Mouse (Mus musculus) mesoderm, embryonic 11.5 days (tissue): ENCODE data around the gene Orc1.

ENCODE experiments used
- DNase-seq: peaks from one replicate; pipeline ENCODE4 v3.0.0-alpha.2; 2012; ENCODE audit warnings: low read depth, low spot score

Gene Orc1

DNA sequence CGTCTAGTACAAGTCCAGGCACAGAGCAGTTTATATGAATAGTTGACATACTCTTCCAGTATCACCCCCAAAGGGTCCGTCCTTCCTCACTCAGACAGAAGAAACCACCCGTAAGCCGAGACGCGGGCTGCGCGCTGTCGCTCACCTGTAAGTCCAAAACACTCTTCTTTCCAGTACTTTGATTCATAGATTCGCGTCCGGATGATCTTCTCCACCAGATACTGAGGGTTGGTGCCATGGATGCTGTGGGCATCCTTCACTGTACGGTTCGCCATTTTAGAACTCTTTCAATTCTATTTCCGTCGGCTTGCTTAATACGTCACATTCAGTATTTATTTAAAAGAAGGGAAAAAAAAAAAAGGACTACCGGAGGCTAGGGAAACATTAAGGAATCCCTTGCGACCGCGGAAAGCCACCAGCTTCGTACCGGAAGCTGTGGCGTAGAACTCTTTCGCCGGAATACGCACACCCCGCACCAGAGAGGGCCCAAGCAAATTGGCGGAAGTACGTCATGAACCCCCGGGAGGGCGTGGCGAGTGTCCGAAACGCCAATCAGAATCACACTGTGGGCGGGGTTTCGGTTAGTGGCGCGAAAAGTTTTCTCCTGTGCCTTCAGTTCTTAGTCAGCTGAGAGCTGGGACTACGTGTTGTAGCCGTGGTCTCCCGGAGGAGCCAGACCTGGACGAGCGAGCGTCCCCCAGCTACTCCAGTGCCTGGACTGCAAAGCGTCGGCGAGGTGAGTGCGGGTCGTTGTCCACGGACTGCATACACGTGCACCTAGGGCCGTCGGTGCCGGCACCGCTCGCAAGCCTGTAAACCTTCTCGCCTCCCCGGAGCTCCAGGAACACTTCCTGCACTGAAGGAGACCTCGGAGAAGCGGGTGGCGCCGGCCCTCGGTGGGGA lies at the start of gene Orc1, which contains the start of gene Prpf38a:
TSS of gene Orc1 (plus strand) at position 584 of the 903 bp plus-strand sequence.
TSS of gene Prpf38a (minus strand) at position 497 of the 903 bp plus-strand sequence.
- DNase-seq: peak; percentile 98

DNA sequence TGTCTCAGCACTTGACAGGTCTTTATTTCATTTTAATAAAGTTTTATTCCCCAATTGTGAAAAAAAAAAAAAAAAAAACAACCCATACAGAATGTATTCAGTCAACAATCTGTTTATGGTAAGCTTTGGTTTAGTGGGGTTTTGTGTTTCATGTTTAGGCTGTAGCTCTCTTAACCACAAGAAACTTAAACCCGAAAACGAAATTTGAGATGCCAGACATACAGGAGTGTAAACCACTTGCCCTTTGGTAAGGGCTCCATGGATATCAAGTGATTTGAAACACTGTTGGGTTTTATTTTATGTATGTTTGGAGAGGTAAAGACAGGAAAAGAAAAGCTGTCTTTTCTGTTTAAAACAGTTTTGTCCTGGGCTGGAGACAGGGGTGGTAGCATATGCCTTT lies 39.5 kb upstream of the Orc1 start:
- DNase-seq: no peak

DNA sequence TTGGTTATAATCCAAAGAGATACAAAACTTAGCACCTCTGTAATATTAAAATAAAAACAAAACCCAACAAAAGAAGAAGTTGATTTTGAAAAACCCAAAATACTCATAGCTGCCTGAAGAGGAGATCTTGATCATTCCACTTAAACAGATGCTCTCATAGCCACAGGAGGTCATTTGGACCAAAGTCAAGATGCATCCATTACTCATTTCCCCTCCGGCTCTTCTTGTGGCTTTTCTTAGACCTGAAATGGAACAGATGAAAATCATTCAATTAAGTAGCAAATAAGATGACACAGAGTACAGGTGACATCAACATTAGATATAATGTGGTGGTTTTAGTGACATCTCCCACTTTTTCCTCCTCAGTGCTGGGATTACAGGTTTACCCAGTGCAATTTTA lies 14.2 kb upstream of the Orc1 start:
- DNase-seq: no peak

DNA sequence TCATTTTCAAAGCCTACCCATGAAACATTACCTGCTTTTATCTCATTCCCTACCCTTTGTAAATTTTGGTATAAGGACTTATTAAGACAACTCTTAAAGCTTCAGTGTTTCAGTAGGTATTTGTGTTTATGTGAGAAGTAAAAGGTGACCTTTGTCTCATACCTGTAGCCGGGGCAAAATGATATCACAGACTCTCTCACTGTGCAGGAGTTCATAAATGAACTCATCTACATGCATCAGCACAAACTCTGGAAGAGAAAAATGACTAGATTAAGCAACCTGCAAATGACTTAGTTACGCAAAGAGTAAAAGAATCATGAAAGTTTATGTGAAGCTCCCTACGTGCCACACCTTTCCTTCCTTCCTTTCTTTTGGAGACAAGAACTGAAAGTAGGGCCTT lies 6.6 kb upstream of the Orc1 start:
- no peak for DNase-seq

DNA sequence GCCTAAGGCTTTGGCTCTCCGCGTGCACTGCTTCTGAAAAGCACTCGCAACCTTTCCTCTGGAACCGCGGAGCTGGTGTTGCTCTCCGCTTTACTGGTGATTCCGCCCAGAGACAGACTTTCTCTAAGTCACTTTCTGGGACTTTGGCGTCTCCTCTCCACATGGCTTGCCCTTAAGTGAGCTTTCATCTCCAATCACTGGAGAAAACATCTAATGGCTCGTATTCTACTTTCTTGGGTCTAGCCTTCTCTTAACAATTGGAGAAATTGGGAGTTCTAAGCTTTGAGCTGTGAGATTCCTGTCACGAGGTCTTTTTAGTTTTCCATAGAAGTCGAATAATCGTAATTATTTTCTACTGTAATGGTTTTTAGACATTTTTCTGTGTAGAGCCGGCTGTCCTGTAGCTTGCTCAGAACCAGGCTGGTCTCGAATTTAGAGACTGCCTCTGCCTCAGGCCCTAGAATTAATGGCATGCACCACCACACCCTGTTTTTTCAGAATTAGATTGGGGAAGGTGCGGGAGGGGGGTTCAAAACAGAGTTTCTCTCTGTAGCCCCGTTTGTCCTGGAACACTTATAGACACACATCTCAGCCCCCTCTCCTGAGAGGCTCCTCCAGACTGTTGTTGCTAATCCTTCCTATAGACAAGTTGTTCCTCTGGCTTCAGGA lies 654 bp downstream of the Orc1 start:
- DNase-seq: no peak

DNA sequence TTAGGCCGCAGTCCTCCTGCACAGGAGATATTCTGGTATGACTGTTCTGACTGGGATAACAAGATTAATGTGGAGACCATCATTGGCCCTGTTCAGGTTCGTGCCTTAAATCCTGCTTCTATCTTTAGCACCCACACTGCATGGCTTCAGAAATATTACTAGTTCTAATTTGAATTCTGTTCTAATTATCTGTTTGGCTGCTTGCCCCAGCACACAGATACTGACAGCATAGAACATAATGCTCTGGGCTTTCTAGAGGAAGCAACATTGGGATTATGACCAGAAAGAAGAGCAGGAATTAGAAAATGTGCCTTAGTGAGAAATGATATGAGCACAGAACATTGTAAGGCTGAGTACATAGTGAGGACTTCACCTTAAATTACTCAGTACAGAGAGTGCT lies 14.2 kb downstream of the Orc1 start:
- DNase-seq: no peak

DNA sequence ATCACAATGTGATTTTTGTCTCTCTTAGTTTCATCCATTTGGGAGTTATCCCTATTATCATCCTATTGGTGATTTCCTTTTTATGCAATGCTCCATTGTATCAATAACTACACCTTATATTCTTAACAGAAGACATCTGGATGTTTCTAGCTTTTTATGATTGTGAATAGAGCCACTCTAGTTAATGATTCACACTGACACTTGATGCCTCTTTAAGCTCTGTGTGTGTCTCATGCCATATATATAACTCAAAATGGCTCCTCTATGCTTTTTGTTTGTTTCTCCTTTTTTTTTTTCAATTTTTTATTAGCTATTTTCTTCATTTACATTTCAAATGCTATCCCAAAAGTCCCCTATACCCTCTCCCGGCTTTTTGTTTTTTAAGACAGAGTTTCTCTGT lies 16.6 kb downstream of the Orc1 start:
- no peak for DNase-seq

DNA sequence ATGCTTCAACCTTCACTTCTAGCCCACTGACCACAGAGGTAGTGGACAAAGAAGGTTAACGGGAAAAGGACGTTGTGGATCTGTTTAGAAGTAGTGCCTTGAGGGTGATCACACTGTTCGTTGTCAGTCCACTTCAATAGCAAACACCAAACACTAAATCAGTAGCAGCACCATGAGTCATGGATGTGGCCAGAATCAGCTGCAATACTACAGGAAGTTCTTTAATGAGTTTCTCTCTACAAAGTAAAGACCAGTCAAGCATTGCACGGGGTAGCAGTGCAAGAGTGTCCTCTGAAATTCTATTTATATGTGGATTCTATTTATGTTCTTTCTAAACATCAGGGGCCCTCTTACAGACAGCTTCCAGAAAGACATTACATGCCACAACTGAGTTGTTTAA lies 19.1 kb downstream of the Orc1 start:
- no peak for DNase-seq

DNA sequence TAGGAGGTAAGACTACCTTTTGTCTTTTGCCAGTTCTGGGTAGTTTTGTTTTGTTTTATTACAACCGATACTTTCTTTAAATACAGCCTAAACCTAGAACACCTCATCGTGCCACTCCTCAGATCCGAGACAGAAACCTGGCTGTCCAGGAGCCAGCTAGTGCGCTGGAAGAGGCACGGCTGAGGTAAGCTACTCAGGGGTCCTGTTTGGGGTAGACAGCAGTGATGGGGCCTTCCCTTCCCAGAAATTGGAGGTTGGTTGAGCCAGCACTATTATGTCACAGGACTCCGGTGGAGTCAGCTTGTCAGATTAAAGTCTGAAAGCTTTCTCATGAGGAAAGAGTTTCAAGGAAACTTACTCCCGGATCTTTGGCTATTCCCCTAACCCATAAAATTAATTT lies 22.6 kb downstream of the Orc1 start:
- DNase-seq: no peak

DNA sequence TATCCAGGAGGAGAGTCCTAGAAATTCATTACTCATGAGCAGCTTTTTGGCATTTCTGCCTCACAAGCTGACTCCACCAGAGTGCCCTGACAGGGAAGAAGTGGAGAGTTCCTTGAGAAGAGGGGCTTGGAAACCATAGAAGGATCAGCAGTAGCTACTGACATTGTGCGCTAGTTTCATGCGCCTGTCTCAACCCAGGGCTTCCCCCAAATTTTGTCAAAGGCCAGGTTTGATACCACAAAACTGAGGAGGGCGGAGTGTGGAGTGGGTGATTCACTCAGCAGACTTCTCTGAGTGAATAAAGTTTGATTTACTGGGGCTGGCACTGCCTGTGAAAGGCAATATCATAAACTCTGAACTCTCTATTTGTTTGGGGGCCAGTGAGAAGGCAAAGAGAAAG lies 29.4 kb downstream of the Orc1 start:
- no peak for DNase-seq

DNA sequence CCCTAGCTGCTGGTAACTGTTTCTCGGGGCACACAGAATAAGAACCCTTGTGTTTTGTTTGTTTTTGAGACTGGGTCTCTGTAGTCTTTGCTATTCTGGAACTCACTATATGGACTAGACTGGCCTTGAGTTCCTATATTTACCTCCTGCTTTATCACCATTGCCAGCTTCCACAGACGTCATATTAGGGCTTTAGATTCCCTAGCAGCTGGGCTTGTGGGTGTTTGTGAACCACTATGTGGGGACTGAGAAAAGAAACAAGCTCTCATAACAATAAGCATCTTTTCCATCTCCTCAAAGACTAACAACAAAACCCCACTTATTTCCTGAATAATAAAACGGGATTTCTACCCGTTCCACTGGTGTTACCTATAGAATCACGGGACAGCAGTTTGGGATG lies 31.7 kb downstream of the Orc1 start:
- DNase-seq: no peak

DNA sequence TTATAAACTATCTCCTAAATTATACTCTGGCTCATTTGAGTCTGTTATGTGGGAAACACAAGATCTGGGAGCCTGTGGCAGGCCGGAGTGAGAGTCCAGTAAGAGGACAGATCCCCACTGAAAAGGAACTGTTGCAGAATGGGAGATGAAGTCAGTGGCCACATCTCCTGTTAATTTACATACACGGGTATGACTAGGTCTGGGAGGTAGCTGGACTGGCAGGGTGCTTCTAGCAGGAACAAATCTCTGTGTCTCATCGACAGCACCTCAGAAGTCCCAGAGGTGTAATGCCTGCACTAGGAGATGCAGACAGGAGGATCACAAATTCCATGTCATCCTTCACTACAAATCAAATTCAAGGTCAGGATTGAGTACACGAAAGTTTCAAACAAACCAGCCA lies 39.4 kb downstream of the Orc1 start:
- DNase-seq: no peak

DNA sequence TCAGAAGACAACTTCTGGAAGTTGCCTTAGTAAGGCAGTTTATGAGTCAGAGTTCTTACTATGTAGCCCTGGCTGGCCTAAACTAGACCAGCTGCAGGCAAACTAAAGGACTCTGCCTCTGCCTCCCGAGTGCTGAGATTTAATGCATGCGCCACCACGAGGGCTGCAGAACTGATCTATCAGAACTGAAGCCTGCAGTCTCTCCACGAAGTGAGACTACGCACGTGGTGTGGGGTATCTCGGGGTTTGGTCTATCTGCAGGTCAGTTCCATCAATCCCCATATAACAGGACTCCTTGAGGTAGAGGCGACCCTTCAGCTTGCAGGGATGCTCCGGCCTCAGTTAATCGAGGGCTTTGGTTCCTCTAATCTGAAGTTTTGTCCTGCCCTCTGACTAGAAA lies 39.9 kb downstream of the Orc1 start:
- no peak for DNase-seq

DNA sequence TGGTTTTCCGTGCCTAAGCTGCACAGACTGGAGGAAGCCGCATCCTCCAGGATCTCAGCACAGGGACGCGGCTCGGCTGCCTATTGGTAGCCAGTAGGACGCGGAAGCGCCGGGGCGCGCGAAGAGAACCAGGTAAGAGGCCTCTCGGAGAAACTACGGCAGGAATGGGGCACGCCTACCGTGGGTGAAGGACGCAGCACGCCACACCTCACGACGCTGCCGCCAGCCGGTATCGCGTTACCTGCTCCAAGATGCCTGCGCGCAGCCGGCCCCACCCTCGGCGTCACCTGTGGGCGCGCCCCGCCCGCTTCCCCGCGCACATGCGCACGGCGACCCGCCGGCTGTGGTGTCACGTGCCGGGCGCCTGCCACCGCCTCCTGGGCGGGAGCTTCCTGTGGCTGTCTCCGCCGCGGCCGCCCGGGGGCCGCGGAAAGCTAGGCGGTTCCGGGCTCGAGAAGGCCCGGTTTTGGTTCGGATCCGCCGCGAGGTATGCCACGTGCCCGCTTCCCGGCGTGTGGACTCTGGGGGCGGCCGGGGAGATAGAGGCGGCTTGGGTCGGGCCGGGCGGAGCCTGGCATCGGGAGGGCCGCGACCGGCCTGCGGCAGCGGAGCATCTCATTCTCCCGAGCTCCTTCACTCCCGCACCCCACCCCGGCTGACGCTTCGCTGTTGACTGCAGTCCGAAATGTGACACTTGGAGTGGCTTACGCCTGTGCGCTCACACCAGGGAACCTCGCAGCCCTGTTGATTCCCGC lies 40.5 kb downstream of the Orc1 start, which contains the start of gene Cc2d1b:
TSS of gene Cc2d1b (plus strand) at position 354 of the 755 bp plus-strand sequence.
- DNase-seq: peak; percentile 92

DNA sequence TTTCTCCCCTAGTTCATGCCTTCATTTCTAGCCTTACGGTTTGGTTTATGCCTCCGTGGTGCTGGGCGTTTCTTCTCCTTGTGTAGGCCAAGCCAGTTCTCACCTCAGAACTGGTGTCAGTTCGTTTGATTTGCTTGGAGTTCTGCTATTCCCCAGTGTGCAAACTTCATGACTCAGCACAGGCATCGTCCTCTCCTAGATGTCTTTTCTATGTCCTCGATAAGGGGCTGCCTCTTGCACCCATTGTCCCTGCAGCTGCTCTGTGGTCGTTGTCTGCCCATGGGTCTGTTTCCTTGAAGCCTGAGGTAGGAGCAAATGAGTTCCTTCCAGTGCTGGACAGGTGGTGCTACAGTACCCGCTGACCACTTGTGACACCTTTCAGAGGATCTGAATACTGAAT lies 41.3 kb downstream of the Orc1 start:
- no peak for DNase-seq

DNA sequence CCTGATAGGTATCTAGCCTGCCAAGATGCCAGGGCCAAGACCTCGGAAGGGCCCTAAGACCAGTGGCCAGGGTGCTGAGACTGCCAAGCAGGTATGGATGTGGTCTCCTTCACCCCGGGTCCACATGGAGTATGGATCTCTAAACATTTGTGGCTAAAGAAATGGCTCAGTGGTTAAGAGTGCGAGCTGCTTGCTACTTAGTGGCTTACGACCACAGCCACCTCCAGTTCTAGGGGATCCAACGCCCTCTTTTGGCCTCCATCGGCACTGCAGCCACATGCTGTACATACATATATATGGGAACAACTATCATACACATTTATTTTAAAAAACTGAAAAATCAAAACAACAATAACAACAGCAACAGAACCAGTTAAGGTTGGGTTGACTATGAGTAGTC lies 42.3 kb downstream of the Orc1 start:
- no peak for DNase-seq

DNA sequence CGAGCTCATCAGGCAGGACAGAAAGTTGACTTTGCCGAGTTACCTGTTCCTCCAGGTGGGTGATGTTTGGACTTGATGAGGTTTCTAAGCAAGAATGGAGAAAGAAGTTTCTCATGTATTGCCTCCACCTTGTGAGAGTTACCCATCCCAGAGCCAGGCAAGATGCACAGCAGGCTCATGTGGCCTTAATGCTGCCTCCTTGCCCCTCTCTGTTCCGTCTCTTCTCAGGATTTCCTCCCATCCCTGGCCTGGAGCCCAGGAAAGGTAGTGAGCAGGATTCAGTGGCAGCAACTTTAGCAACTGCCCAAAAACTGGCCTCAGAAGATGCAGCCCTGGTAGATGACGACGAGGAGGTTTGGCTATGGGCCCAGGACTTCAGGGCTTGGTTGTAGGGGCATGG lies 47.8 kb downstream of the Orc1 start:
- no peak for DNase-seq

DNA sequence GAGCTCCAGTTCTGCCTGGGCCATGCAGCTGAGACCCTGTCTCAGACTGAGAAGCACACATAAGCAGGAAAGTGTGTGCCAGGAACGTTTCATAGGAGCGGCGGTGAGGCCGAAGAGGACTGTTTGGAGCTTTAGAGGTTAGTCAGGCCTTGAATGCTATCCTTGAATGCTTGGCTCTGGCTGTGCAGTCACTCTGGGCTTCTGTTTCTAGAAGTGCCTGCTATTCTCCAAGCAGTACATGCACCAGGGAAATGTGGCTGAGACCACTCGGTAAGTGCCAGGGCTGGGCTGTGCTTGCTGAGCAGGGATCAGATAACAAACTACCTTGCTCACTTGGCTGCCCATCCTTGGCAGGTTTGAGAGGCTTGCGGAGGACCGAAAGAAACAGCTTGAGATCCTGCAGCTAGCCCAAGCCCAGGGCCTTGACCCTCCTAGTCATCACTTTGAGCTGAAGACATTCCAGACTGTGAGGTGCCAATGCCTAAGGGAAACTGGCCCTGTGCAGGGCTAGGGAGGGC lies 50.2 kb downstream of the Orc1 start:
- DNase-seq: no peak

DNA sequence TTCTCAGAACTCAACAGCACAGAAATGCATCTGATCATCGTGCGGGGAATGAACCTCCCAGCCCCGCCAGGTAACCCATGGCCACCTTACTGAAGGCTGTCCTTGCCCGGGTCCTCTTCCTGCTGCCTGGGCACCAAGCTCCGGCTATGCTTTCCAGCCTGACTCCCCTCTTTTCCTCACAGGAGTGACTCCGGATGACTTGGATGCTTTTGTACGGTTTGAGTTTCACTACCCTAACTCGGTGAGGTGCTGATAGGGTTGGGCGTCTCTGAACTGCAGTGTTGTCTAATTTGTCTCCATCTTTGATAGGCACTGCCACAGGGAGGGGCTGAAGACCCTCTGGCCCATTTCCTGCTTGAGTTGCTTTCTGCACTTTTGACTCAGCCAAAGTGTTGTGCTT lies 50.9 kb downstream of the Orc1 start:
- no peak for DNase-seq

DNA sequence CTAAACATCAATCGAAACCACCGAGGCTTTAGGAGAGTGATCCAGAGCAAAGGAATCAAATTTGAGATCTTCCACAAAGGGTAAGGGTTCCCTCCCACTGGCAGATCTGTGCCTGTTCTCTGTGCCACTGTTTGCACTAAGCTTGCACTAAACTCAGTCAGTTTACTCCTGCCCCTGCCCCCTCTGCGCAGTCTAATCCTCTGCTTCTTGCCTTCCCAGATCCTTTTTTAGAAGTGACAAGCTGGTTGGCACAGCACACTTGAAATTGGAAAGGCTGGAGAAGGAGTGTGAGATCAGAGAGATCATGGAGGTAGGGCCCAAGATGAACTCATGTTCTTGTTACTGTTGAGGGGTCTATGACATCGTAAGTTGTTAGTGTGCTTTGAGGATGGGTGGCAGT lies 52.4 kb downstream of the Orc1 start:
- no peak for DNase-seq

DNA sequence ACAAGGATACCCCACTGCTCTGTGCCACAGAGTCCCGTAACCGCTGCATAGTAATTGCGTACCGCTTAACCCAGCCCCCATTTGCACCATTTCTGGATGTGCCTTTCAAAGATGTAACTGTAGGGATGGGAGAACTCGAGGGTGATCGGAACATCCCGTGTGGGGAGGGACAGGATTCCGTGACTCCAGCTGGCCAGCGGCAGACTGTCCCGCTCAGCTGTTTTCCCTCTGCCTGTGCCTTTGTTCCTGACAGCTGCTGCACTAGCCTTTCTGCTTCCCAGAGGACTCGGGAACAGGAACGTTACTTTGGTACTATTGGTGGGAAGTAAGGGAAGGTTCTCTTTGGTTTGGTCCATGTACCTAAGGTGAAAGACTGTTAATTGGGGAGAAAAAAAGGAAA lies 54.5 kb downstream of the Orc1 start:
- no peak for DNase-seq

DNA sequence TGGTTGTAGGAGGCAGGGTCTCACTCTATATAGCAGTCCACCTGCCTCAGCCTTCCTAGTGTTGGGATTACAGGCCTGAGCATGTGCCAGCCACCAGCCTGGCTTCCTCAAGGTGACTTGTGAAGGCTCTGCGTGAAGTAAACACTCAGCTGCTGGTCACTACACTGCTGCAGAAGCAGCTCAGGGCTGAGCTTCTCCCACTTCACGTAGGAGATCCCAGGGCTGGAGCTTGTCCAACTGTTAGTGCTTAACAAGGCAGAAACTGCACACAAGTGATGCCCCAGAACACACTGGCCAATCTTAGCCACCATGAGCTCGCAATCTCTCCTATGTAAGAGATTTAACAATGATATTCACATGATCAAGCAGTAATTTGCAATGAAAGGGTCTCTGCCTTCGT lies 55.5 kb downstream of the Orc1 start:
- no peak for DNase-seq
